Mouse (Mus musculus) left cerebral cortex, postnatal 4 days (tissue): ENCODE results near the gene Flt3. TPM values are rescaled to one million over a fixed set of nuclear protein-coding genes. Genes with fewer than 3 reads are reported as not detected.

ENCODE experiments used
- DNase-seq: peaks from one replicate; pipeline ENCODE4 v3.0.0-alpha.2; 2022
- intact Hi-C: fragments of 180-260 bp; cut with DNase I; formaldehyde crosslinking; loops from one replicate; pipeline ENCODE4 v1.15.1; 2025
- total RNA-seq, 2 experiments: library from RNA; stranded (reverse); gene quantifications; 2 replicates each; pipeline ENCODE4 v1.2.3; 2021

Flt3 gene
- total RNA-seq, 2 experiments from 2014 or later, result 0.42 to 0.64 TPM

GRCm38 (mm10) chr5:147317321-147317720 lies 83.0 kb downstream of the Flt3 start:
- no peak for DNase-seq
- intact Hi-C loops, result no loop called here

- no peak for DNase-seq
- intact Hi-C loops, result no loop called here
These were observed 84.7 kb downstream of the Flt3 start for GRCm38 (mm10) chr5:147315432-147316075.

GRCm38 (mm10) chr5:147314646-147315431 lies 85.5 kb downstream of the Flt3 start:
- intact Hi-C loops, result no loop called here
- DNase-seq, result peak; percentile 29

GRCm38 (mm10) chr5:147312830-147313685 lies 87.2 kb downstream of the Flt3 start:
- intact Hi-C loops, result no loop called here
- no peak for DNase-seq

GRCm38 (mm10) chr5:147309786-147310185 lies 90.5 kb downstream of the Flt3 start:
- no peak for DNase-seq
- intact Hi-C loops, result no loop called here

- intact Hi-C loops, result no loop called here
These were observed 91.8 kb downstream of the Flt3 start for GRCm38 (mm10) chr5:147308451-147308850.

GRCm38 (mm10) chr5:147307398-147307785 lies 92.9 kb downstream of the Flt3 start:
- intact Hi-C loops, result no loop called here
- DNase-seq, result no peak

More at GRCm38 (mm10) chr5:147308451-147308850, 91.8 kb downstream of the Flt3 start:
- DNase-seq, result no peak

- intact Hi-C loops, result no loop called here
- no peak for DNase-seq
These were observed 93.5 kb downstream of the Flt3 start, which contains the start of gene Cdx2 for GRCm38 (mm10) chr5:147306638-147307397. Gene Cdx2 (minus strand): TSS chr5:147307270.

GRCm38 (mm10) chr5:147305856-147306637 lies 94.2 kb downstream of the Flt3 start:
- no peak for DNase-seq
- intact Hi-C loops, result no loop called here

GRCm38 (mm10) chr5:147305166-147305565 lies 95.1 kb downstream of the Flt3 start:
- intact Hi-C loops, result no loop called here
- DNase-seq, result no peak

- intact Hi-C loops, result no loop called here
- DNase-seq, result no peak
These were observed 95.8 kb downstream of the Flt3 start for GRCm38 (mm10) chr5:147304276-147305155.

- DNase-seq, result no peak
- intact Hi-C loops, result no loop called here
These were observed 97.4 kb downstream of the Flt3 start for GRCm38 (mm10) chr5:147302746-147303400.

GRCm38 (mm10) chr5:147302141-147302540 lies 98.1 kb downstream of the Flt3 start:
- DNase-seq, result no peak
- intact Hi-C loops, result no loop called here

- DNase-seq, result no peak
- intact Hi-C loops, result no loop called here
These were observed 98.6 kb downstream of the Flt3 start for GRCm38 (mm10) chr5:147301781-147302070.

GRCm38 (mm10) chr5:147300917-147301780 lies 99.1 kb downstream of the Flt3 start:
- no peak for DNase-seq
- intact Hi-C loops, result no loop called here

GRCm38 (mm10) chr5:147300001-147300363 lies 100.3 kb downstream of the Flt3 start:
- no peak for DNase-seq
- intact Hi-C loops, result no loop called here

GRCm38 (mm10) chr5:147299255-147300000 lies 100.9 kb downstream of the Flt3 start:
- intact Hi-C loops, result no loop called here

More at GRCm38 (mm10) chr5:147299255-147300000, 100.9 kb downstream of the Flt3 start:
- peak; percentile 42 for DNase-seq
